Mouse (Mus musculus) layer of hippocampus, adult 8-10 months (tissue): ENCODE measurements at regions not wholly inside any gene's neighbourhood (a gene's known extent, or its start where the extent isn't known, plus 50 kb on each side); places are given as distances from the start of the nearest gene placed in this dataset.

Source experiments
- DNase-seq, 2 experiments: peaks; one replicate each; pipeline ENCODE4 v3.0.0; 2022; ENCODE audit warnings: low spot score in 2 of 2

- DNase-seq: no peak
Measured at GRCm38 (mm10) chr17:4396119-4396518, 598.0 kb upstream of the Arid1b start.

- DNase-seq: no peak
Measured at GRCm38 (mm10) chr17:4417686-4418085, 576.4 kb upstream of the Arid1b start.

DNA sequence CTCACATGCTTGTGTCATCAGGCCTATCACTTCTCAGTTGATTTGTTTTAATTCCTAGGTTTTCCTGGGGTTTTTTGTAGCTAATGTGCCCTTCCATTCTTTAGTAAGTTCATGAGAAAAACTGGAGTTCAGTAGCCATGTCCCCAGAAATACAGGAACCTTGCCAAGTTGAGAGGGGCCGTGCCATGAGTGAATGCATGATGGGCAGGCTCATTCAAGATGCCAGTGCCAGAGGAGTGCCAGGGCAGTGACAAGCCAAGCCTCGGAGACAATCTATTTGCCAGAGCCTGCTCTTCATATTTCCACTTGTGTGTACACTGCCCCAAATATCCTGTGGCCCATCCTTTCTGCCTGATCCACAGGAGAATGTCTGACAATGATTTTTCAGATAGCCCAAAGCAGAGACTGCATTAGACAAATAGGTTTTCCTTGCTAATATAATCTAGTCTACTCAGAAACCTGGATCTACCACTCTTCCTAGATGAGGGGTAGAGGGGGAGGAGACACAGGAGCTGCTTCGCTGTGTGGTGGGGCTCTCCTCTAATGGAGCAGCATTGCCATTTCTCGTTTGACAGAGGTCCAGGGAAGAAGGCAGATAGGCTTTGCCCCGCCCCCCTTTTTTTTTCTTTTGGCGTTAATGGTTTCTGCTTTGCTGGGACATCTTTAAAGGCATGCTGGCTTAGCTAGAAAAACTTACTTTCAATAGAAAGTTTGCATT, 569.5 kb upstream of the Arid1b start:
- no peak for DNase-seq

GRCm38 (mm10) chr17:4425342-4425741, 568.8 kb upstream of the Arid1b start:
- no peak for DNase-seq

DNA sequence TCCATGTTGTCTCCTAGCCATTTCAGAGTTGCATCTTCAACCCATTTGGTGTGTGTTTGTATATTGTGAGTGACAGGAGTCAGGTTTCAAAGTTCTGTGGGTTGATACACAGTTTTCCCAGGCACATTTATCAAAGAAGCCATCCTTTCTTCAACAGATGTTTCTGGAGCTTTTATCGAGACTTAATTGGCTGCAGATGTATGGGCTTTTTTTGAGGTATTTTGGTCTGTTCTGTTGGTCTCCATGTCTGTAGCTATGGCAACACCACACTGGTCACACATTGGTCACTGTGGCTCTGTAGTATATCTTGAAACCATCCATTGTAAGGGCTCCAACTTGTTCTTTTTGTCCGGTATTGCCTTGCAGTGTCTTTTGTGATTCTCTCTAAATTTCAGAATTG, 565.1 kb upstream of the Arid1b start:
- no peak for DNase-seq

GRCm38 (mm10) chr17:4445606-4446005, 548.5 kb upstream of the Arid1b start:
- no peak for DNase-seq

DNA sequence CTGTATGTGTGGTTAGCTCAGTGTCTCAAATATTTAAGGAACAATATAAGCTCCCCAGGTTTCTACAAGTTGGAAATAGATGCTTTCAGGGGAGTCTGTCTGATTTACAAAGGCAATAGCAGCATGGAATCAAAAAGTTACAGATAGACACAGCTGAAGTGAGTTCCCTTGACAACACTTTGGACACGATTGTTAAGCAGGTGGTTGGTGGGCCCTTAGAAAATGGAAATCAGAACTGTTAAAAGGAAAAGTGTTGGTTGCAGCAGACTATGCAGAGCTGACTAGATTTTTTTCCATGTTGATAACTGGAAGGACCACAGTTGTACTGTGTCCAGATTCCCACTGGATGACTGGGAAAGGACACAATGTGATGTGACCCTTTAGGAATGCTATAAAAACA, 536.6 kb upstream of the Arid1b start:
- DNase-seq: peak; percentile 33 to 35

DNA sequence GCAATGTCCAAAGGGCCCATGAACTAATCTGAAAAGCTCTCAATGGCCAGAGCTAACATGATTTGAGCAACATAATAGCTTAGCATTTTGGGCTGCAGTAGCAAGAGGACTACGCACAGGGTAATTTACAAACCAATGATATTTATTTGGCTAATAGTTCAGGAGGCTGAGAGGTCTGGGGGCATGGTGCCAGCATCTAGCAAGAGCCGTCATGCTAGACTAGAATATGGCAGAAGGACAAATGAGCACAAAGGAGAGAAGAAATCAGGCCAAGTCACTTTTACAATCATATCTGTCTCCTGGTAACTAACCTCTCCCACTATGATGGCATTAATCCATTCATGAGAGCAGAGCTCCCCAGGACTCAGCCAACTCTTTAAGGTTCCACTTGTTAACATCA, 532.6 kb upstream of the Arid1b start:
- DNase-seq: no peak

- DNase-seq: no peak
Measured at GRCm38 (mm10) chr17:4464286-4464880, 529.7 kb upstream of the Arid1b start.

DNA sequence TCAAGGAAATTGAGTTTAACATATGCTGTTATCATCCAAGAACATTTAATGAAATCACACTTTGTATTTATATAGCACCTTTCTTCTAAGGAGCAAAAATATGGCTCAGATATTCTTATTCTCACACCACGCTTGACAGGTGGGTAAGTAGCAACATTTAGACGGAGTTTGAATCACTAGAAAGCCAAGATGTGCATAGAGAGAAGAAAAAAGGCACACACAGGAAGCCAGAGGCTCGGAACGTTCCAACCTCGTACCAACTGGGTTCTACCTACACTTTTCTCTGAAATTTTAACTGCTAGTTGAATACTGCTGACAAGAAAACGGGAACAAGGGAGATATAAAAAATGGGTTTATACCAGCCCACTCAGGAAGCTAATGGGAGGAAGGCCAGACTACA, 528.4 kb upstream of the Arid1b start:
- DNase-seq: no peak

- DNase-seq: no peak
Measured at GRCm38 (mm10) chr17:4472412-4472811, 521.7 kb upstream of the Arid1b start.

DNA sequence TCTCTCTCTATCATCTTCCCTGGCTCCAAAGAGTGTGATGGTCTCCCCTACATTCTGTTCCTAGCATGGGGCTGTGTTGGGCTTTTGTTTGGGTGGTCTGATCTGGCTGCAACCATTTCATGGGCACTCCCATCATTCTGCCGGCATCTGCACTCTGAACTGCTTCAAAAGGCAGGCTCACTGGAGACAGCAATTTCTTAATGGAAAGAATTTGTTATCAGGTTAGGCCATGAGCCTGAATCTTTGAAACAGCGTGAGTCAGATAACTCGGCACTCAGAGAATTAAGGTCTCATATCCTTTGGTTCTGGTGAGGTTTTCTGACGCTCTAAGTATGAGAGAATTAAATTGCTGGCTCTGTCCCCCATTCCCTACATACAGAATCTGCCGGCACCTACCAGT, 519.8 kb upstream of the Arid1b start:
- no peak for DNase-seq

GRCm38 (mm10) chr17:4475665-4476064, 518.5 kb upstream of the Arid1b start:
- no peak for DNase-seq

DNA sequence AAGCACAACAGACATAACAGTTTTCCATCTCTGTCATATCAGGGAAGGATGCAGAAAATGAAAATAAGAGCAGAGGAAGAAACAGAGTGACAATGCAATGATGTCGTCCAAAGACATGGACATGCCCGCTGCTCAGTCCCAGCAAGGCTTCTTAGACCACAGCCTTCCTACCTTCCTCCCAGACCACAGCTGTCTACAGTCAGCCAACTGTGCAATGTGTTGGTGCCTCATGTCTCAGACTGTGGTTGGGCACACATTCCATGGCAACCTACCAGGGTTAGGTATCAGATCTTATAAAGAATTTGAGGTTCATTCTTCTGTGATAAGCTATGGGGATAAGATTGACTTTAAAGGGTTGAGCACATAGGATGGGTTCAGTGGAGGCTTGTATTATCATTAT, 499.7 kb upstream of the Arid1b start:
- no peak for DNase-seq

DNA sequence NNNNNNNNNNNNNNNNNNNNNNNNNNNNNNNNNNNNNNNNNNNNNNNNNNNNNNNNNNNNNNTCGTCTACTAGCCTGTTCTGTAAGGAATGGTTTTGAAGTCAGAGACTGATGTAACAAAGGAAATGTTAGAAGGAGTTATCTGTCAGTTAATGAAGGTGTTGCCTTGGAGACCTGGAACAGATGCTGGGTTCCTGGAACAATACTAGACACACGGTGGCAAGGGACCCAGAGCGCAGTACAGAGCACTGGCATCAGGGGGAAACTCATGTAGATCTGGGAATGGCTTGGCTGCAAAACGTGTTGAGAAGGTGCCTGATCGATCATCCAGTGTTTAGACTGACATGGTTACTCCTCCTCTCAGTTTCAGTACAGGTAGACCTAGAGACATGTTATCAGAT, 493.6 kb upstream of the Arid1b start:
- no peak for DNase-seq

GRCm38 (mm10) chr17:4501029-4501428, 493.1 kb upstream of the Arid1b start:
- DNase-seq: no peak

GRCm38 (mm10) chr17:4504951-4505350, 489.2 kb upstream of the Arid1b start:
- no peak for DNase-seq

- no peak for DNase-seq
Measured at GRCm38 (mm10) chr17:4509506-4509905, 484.6 kb upstream of the Arid1b start.

DNA sequence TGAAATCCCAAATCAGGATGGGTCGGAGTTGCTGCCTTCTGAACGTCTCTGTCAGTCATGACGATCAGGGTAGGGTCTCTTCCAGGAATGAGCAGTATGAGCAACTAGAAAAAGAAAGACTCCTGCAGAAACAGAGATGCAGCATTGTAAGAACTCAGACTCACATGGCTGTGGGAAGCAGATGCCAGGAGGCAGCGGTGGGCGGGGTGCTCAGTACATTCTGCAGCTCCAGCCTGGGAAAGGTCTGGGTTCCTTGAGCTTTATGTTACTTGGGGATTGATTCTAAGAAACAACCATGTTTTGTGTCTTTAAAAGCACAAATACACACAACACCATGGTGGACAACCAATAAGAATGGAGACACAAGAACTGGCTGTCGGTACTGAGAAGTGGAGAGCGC, 478.0 kb upstream of the Arid1b start:
- DNase-seq: peak; percentile 45 to 61

GRCm38 (mm10) chr17:4516846-4517245, 477.3 kb upstream of the Arid1b start:
- DNase-seq: peak in 1 of 2 experiments; percentile 20

DNA sequence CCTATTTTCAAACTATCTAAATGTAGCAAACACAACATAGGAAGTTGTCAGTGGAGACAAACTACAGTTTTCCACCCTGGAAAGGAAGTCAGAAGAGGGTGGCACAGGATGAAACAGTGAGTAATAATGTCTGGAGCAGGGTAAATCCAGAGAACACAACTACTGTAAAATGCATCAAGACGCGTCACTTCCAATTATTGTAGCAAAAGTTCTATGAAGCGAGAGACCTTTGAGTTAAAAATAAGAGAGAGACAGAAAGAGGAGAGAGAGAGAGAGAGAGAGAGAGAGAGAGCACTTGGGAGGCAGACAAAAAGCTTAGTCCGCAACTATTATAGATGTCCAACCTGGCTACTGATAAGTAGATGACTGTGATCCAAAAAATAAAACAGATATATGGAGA, 473.1 kb upstream of the Arid1b start:
- DNase-seq: no peak

GRCm38 (mm10) chr17:4526466-4526865, 467.7 kb upstream of the Arid1b start:
- DNase-seq: no peak

DNA sequence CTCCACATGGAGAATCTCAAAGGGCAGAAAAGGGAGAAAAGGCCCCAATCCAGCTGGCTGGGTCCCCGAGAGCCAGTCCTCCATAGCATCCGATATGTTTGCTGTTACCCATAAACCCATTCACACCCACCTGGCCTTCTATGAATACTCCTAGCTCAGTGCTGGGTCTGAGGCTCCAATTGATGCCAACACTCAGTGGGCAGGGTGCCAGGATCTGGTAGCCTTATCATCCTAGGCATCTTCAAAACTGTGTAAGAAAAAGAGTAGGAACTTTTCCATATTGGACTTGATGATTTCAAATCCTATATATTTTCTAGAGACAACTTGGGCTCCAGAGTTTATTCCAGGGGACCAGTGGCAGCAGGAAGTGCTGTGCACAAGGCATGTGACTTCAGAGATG, 462.0 kb upstream of the Arid1b start:
- DNase-seq: no peak
